ENCODE assay signal across 28 mouse cellular contexts in genomic region chr16:17271856-17272255, GRCm38 (mm10). TPM values are rescaled to one million over a fixed set of nuclear protein-coding genes. Genes with fewer than 3 reads are reported as not detected.
"Had no signal": no experiment of that assay in that cellular context is flagged by ENCODE, and none has a peak within 500 bp of the region (broad histone marks: within the 10 kb centered on the region; RNA-seq: fewer than 3 reads in every experiment).

No protein-coding gene starts in this region.

- H3K9ac ChIP-seq: limb, embryonic 12.5 days; limb, embryonic 13.5 days; limb, embryonic 15.5 days; liver, embryonic 12.5 days; liver, embryonic 13.5 days; liver, embryonic 14.5 days; liver, embryonic 15.5 days; liver, postnatal 0 days; lung, embryonic 14.5 days; lung, embryonic 15.5 days; midbrain, embryonic 12.5 days; midbrain, embryonic 13.5 days; midbrain, embryonic 15.5 days; neural tube, embryonic 12.5 days; neural tube, embryonic 13.5 days had no signal

- H3K4me3 ChIP-seq: limb, embryonic 10.5 days; limb, embryonic 12.5 days; limb, embryonic 13.5 days; limb, embryonic 15.5 days; liver, embryonic 12.5 days; liver, embryonic 13.5 days; liver, embryonic 15.5 days; lung, embryonic 15.5 days; megakaryocyte, embryonic 14.5 days; midbrain, embryonic 10.5 days; midbrain, embryonic 12.5 days; midbrain, embryonic 13.5 days; midbrain, embryonic 15.5 days; myocyte; neural tube, embryonic 12.5 days; neural tube, embryonic 13.5 days had no signal

- H3K27ac ChIP-seq: limb, embryonic 10.5 days; limb, embryonic 12.5 days; limb, embryonic 13.5 days; limb, embryonic 15.5 days; liver, embryonic 12.5 days; liver, embryonic 13.5 days; liver, embryonic 14.5 days; liver, embryonic 15.5 days; lung, embryonic 15.5 days; macrophage; midbrain, embryonic 10.5 days; midbrain, embryonic 12.5 days; midbrain, embryonic 13.5 days; midbrain, embryonic 15.5 days; neural tube, embryonic 12.5 days; neural tube, embryonic 13.5 days had no signal

- DNase-seq: liver, embryonic 13.5 days; liver, postnatal 0 days; midbrain, embryonic 14.5 days had no signal

- H3K4me2 ChIP-seq: limb, embryonic 12.5 days; limb, embryonic 13.5 days; limb, embryonic 15.5 days; liver, embryonic 11.5 days; liver, embryonic 12.5 days; liver, embryonic 13.5 days; liver, embryonic 15.5 days; lung, embryonic 14.5 days; lung, embryonic 15.5 days; midbrain, embryonic 11.5 days; midbrain, embryonic 12.5 days; midbrain, embryonic 13.5 days; midbrain, embryonic 15.5 days; neural tube, embryonic 12.5 days; neural tube, embryonic 13.5 days had no signal

- ATAC-seq: liver, embryonic 12.5 days; liver, postnatal 0 days; lung, postnatal 0 days; midbrain, embryonic 13.5 days; midbrain, embryonic 15.5 days; midbrain, embryonic 16.5 days had no signal

- H3K9me3 ChIP-seq: limb, embryonic 10.5 days; limb, embryonic 15.5 days; liver, embryonic 15.5 days; lung, embryonic 15.5 days; midbrain, embryonic 15.5 days had no signal

- H3K27me3 ChIP-seq: midbrain, embryonic 15.5 days had no signal

- H3K36me3 ChIP-seq: limb, embryonic 12.5 days; limb, embryonic 13.5 days; limb, embryonic 15.5 days; liver, embryonic 12.5 days; liver, embryonic 13.5 days; liver, embryonic 15.5 days; lung, embryonic 15.5 days; midbrain, embryonic 10.5 days; midbrain, embryonic 12.5 days; midbrain, embryonic 15.5 days had no signal

RNA-seq across cellular contexts. Expression of gene Serpind1, which starts 59.3 kb away (rescaled TPM):
- total RNA-seq: megakaryocyte progenitor cell, adult 5-6 weeks; megakaryocyte, adult 5-6 weeks; megakaryocyte-erythroid progenitor cell, adult 5-6 weeks had no signal
- polyA plus RNA-seq: macrophage had no signal
